Mouse (Mus musculus) forebrain, embryonic 12.5 days (tissue): ENCODE data around the gene Serpina3b. TPM values are rescaled to one million over a fixed set of nuclear protein-coding genes. Genes with fewer than 3 reads are reported as not detected.

Source experiments
- ATAC-seq: fragments of 200-750 bp; cut with Nextera tagmentation; 2 replicates; pipeline ENCODE4 v1.8.0; 2017; ENCODE audit warnings: moderate TSS enrichment; ENCODE audit not compliant: low FRiP score
- H3K27ac ChIP-seq: fragments of 300-500 bp; sonication (generic); 2 replicates; pipeline ENCODE4 v1.5.1; 2016; ENCODE audit warnings: mild to moderate bottlenecking
- H3K27me3 ChIP-seq: fragments of 300-500 bp; sonication (generic); 2 replicates; pipeline ENCODE4 v1.6.1; 2016; ENCODE audit warnings: mild to moderate bottlenecking
- H3K36me3 ChIP-seq: fragments of 300-500 bp; sonication (generic); replicated peaks from 2 replicates; pipeline ENCODE4 v1.6.1; 2016; ENCODE audit warnings: mild to moderate bottlenecking
- H3K4me1 ChIP-seq: fragments of 300-500 bp; sonication (generic); 2 replicates; pipeline ENCODE4 v1.6.1; 2016
- H3K4me2 ChIP-seq: fragments of 300-500 bp; sonication (generic); 2 replicates; pipeline ENCODE4 v1.6.1; 2016; ENCODE audit warnings: mild to moderate bottlenecking, moderate library complexity
- H3K4me3 ChIP-seq: fragments of 300-500 bp; sonication (generic); replicated peaks from 2 replicates; pipeline ENCODE4 v1.5.1; 2016; ENCODE audit warnings: mild to moderate bottlenecking
- H3K9ac ChIP-seq: fragments of 300-500 bp; sonication (generic); 2 replicates; pipeline ENCODE4 v1.6.1; 2016; ENCODE audit warnings: mild to moderate bottlenecking
- H3K9me3 ChIP-seq: fragments of 300-500 bp; sonication (generic); 2 replicates; pipeline ENCODE4 v1.6.1; 2016
- WGBS: fragments of 180-500 bp; shearing (Covaris S2); methylation state at CpG from one replicate; pipeline ENCODE4 v1.1.7; 2016; 5-methylcytosine and 5-hydroxymethylcytosine counted together
- polyA plus RNA-seq: library from polyadenylated mRNA; unstranded; fragments of >200 nt; fragmentation: Nextera tagmentation; extraction: Ambion mirVana; gene quantifications from 2 replicates; pipeline ENCODE4 v1.2.1, GENCODE M21; 2016

Serpina3b gene
- polyA plus RNA-seq, 1 experiment from 2014 or later = not detected

- Histone ChIP-seq H3K4me2 (no peak overlapping the region), H3K4me1 (no peaks in the 10 kb centered on the region), H3K27me3 (no peaks in the 10 kb centered on the region), H3K27ac (no peak overlapping the region), H3K9me3 (no peaks in the 10 kb centered on the region), H3K9ac (no peak overlapping the region), H3K36me3 (no peaks in the 10 kb centered on the region), H3K4me3 (no peak overlapping the region)
- no peak for ATAC-seq
- 83% methylated on average over 4 of the region's 4 CpGs for WGBS
These were observed 57.2 kb downstream of the Serpina3b start for GRCm38 (mm10) chr12:104185046-104185445.

- Histone ChIP-seq H3K27ac (no peak overlapping the region), H3K4me1 (no peaks in the 10 kb centered on the region), H3K4me2 (no peak overlapping the region), H3K27me3 (no peaks in the 10 kb centered on the region), H3K4me3 (no peak overlapping the region), H3K36me3 (no peaks in the 10 kb centered on the region), H3K9me3 (no peaks in the 10 kb centered on the region), H3K9ac (no peak overlapping the region)
- 86% methylated on average over 3 of the region's 3 CpGs for WGBS
- ATAC-seq = no peak
These were observed 58.3 kb downstream of the Serpina3b start for GRCm38 (mm10) chr12:104186041-104186581.

Other genes starting within 250 kb of the Serpina3b start
- not detected in 2 replicates for gene Serpina1c, start 223.1 kb upstream of the Serpina3b start, polyA plus RNA-seq
- not detected in 2 replicates for gene Serpina1e, start 169.0 kb upstream of the Serpina3b start, polyA plus RNA-seq
- not detected in 2 replicates for gene Serpina11, start 138.0 kb upstream of the Serpina3b start, polyA plus RNA-seq
- not detected in 2 replicates for gene Serpina9, start 114.2 kb upstream of the Serpina3b start, polyA plus RNA-seq
- gene Serpina12, start 83.6 kb upstream of the Serpina3b start, polyA plus RNA-seq = not detected in 2 replicates
- not detected in 2 replicates for gene Serpina5, start 26.9 kb upstream of the Serpina3b start, polyA plus RNA-seq
- not detected in 2 replicates for gene Serpina3a, start 15.3 kb upstream of the Serpina3b start, polyA plus RNA-seq
- gene Serpina3c, start 25.9 kb downstream of the Serpina3b start, polyA plus RNA-seq = not detected in 2 replicates
- 0.11 and 0.17 TPM in 2 replicates for gene Serpina3f, start 86.5 kb downstream of the Serpina3b start, polyA plus RNA-seq
- not detected in 2 replicates for gene Serpina3g, start 108.2 kb downstream of the Serpina3b start, polyA plus RNA-seq
- 0.09 TPM in 1 of 2 replicates, not detected in the other for gene Serpina3i, start 135.1 kb downstream of the Serpina3b start, polyA plus RNA-seq
- gene Serpina3j, start 186.6 kb downstream of the Serpina3b start, polyA plus RNA-seq = not detected in 2 replicates
- gene Serpina3k, start 210.5 kb downstream of the Serpina3b start, polyA plus RNA-seq = not detected in 2 replicates
- not detected in 2 replicates for gene Serpina3m, start 210.5 kb downstream of the Serpina3b start, polyA plus RNA-seq